Mouse (Mus musculus) CD4-positive naive resting alpha-beta T cell, adult 76 days (primary cell): ENCODE data around the gene Olfr1039. TPM values are rescaled to one million over a fixed set of nuclear protein-coding genes. Genes with fewer than 3 reads are reported as not detected.

Source experiments
- total RNA-seq: library from RNA; stranded (reverse); gene quantifications from one replicate; pipeline ENCODE4 v1.2.4, GENCODE M21; 2023

Gene Olfr1039
- not detected for total RNA-seq

GRCm38 (mm10) chr2:86135828-86136227 lies at the start of gene Olfr1039:
Gene Olfr1039 (minus strand): TSS chr2:86135928.

GRCm38 (mm10) chr2:86177720-86178119 lies 42.0 kb upstream of the Olfr1039 start, which contains the start of gene Olfr1044:
Gene Olfr1044 (minus strand): TSS chr2:86177820.

GRCm38 (mm10) chr2:86167422-86167821 lies 31.7 kb upstream of the Olfr1039 start, which contains the start of gene Olfr1043:
Gene Olfr1043 (minus strand): TSS chr2:86167522.

GRCm38 (mm10) chr2:86161738-86162137 lies 26.0 kb upstream of the Olfr1039 start, which contains the start of gene Olfr1042:
Gene Olfr1042 (minus strand): TSS chr2:86161838.

GRCm38 (mm10) chr2:86146632-86147031 lies 10.9 kb upstream of the Olfr1039 start, which contains the start of gene Olfr1040:
Gene Olfr1040 (minus strand): TSS chr2:86146732.

GRCm38 (mm10) chr2:86087285-86087684 lies 48.4 kb downstream of the Olfr1039 start, which contains the start of gene Olfr1037:
Gene Olfr1037 (minus strand): TSS chr2:86087385.

Other genes starting within 250 kb of the Olfr1039 start
- not detected for gene Olfr1024, start 230.9 kb downstream of the Olfr1039 start, total RNA-seq
- gene Olfr1025-ps1, start 220.7 kb downstream of the Olfr1039 start, total RNA-seq, result not detected
- gene Olfr1026, start 214.4 kb downstream of the Olfr1039 start, total RNA-seq, result not detected
- gene Olfr1028, start 185.5 kb downstream of the Olfr1039 start, total RNA-seq, result not detected
- not detected for gene Olfr1029, start 162.0 kb downstream of the Olfr1039 start, total RNA-seq
- gene Olfr1030, start 156.7 kb downstream of the Olfr1039 start, total RNA-seq, result not detected
- gene Olfr1031, start 145.6 kb downstream of the Olfr1039 start, total RNA-seq, result not detected
- gene Olfr1032, start 130.4 kb downstream of the Olfr1039 start, total RNA-seq, result not detected
- not detected for gene Olfr1033, start 115.3 kb downstream of the Olfr1039 start, total RNA-seq
- not detected for gene Olfr1034, start 90.1 kb downstream of the Olfr1039 start, total RNA-seq
- not detected for gene Olfr1036, start 61.9 kb downstream of the Olfr1039 start, total RNA-seq
- gene Olfr1037, start 48.5 kb downstream of the Olfr1039 start, total RNA-seq, result not detected
- gene Olfr1040, start 10.8 kb upstream of the Olfr1039 start, total RNA-seq, result not detected
- not detected for gene Olfr1042, start 25.9 kb upstream of the Olfr1039 start, total RNA-seq
- gene Olfr1043, start 31.6 kb upstream of the Olfr1039 start, total RNA-seq, result not detected
- gene Olfr1044, start 41.9 kb upstream of the Olfr1039 start, total RNA-seq, result not detected
- not detected for gene Olfr52, start 49.8 kb upstream of the Olfr1039 start, total RNA-seq
- gene Olfr1045, start 67.1 kb upstream of the Olfr1039 start, total RNA-seq, result not detected
- not detected for gene Olfr1046, start 83.4 kb upstream of the Olfr1039 start, total RNA-seq
- gene Olfr1047, start 95.5 kb upstream of the Olfr1039 start, total RNA-seq, result not detected
- not detected for gene Olfr1048, start 104.4 kb upstream of the Olfr1039 start, total RNA-seq
- gene Olfr1049, start 122.4 kb upstream of the Olfr1039 start, total RNA-seq, result not detected
- gene Olfr1051, start 143.2 kb upstream of the Olfr1039 start, total RNA-seq, result not detected
- gene Olfr1052, start 156.5 kb upstream of the Olfr1039 start, total RNA-seq, result not detected
- gene Olfr1053, start 179.4 kb upstream of the Olfr1039 start, total RNA-seq, result not detected
- not detected for gene Olfr1054, start 199.5 kb upstream of the Olfr1039 start, total RNA-seq
- not detected for gene Olfr1055, start 214.4 kb upstream of the Olfr1039 start, total RNA-seq
- not detected for gene Olfr1056, start 226.5 kb upstream of the Olfr1039 start, total RNA-seq
- gene Olfr1057, start 242.5 kb upstream of the Olfr1039 start, total RNA-seq, result not detected